Mouse (Mus musculus): ENCODE measurements around the gene Wdr3. TPM values are rescaled to one million over a fixed set of nuclear protein-coding genes. Genes with fewer than 3 reads are reported as not detected.

Wdr3 gene
- polyA plus RNA-seq, 1 experiment: 3.2 TPM

GRCm38 (mm10) chr3:100176031-100176430 is 13.8 kb upstream of the Wdr3 start:
- Histone ChIP-seq H3K27me3 (ENCODE audit: control insufficient read depth, insufficient read depth, low read length) (no peaks in the 10 kb centered on the region), H3K27ac (ENCODE audit: insufficient read depth, low read depth, low read length) (no peak overlapping the region), H3K36me3 (ENCODE audit: control insufficient read depth, insufficient read depth, low read length) (peaks cover 62% of the 10 kb centered on the region), H3K4me1 (ENCODE audit: control insufficient read depth, insufficient read depth, insufficient read length, low read length) (no peaks in the 10 kb centered on the region), H3K4me3 (ENCODE audit: low read depth, low read length) (no peak overlapping the region)
- 91% methylated on average over 2 of the region's 2 CpGs for WGBS
- TF ChIP-seq POLR2A (IDR thresholded peaks at IDR 0.05; ENCODE audit: low read depth, low read length) (no peak), CTCF (IDR thresholded peaks at IDR 0.05; ENCODE audit: extremely low read depth, insufficient read length, insufficient replicate concordance, low read depth, low read length) (no peak)

- no peak for TF ChIP-seq POLR2A (IDR thresholded peaks at IDR 0.05; ENCODE audit: low read depth, low read length)
- TF ChIP-seq CTCF (IDR thresholded peaks at IDR 0.05; ENCODE audit: extremely low read depth, insufficient read length, insufficient replicate concordance, low read depth, low read length): no peak
- no peaks in the 10 kb centered on the region for H3K27me3 ChIP-seq (ENCODE audit: control insufficient read depth, insufficient read depth, low read length)
- H3K4me1 ChIP-seq (ENCODE audit: control insufficient read depth, insufficient read depth, insufficient read length, low read length): peaks cover 21% of the 10 kb centered on the region; the same call in 1 of the 2 replicates
- H3K36me3 ChIP-seq (ENCODE audit: control insufficient read depth, insufficient read depth, low read length): peaks cover 6% of the 10 kb centered on the region
- no peak overlapping the region for H3K4me3 ChIP-seq (ENCODE audit: low read depth, low read length)
- no peak overlapping the region for H3K27ac ChIP-seq (ENCODE audit: insufficient read depth, low read depth, low read length)
These were observed 2.8 kb upstream of the Wdr3 start for GRCm38 (mm10) chr3:100164991-100165390.

- no peak overlapping the region for H3K4me3 ChIP-seq (ENCODE audit: low read depth, low read length)
- no peaks in the 10 kb centered on the region for H3K27me3 ChIP-seq (ENCODE audit: control insufficient read depth, insufficient read depth, low read length)
- no peak for TF ChIP-seq POLR2A (IDR thresholded peaks at IDR 0.05; ENCODE audit: low read depth, low read length)
- TF ChIP-seq CTCF (IDR thresholded peaks at IDR 0.05; ENCODE audit: extremely low read depth, insufficient read length, insufficient replicate concordance, low read depth, low read length): no peak
- H3K27ac ChIP-seq (ENCODE audit: insufficient read depth, low read depth, low read length): no peak overlapping the region
- peaks cover 21% of the 10 kb centered on the region; the same call in 1 of the 2 replicates for H3K4me1 ChIP-seq (ENCODE audit: control insufficient read depth, insufficient read depth, insufficient read length, low read length)
- 63% methylated on average over 2 of the region's 2 CpGs for WGBS
- peaks cover 7% of the 10 kb centered on the region for H3K36me3 ChIP-seq (ENCODE audit: control insufficient read depth, insufficient read depth, low read length)
These were observed 1.3 kb upstream of the Wdr3 start for GRCm38 (mm10) chr3:100163556-100163955.

- H3K27ac ChIP-seq (ENCODE audit: insufficient read depth, low read depth, low read length): no peak overlapping the region
- TF ChIP-seq POLR2A (IDR thresholded peaks at IDR 0.05; ENCODE audit: low read depth, low read length) (no peak), CTCF (IDR thresholded peaks at IDR 0.05; ENCODE audit: extremely low read depth, insufficient read length, insufficient replicate concordance, low read depth, low read length) (no peak)
- WGBS: under 1% methylated on average over 35 of the region's 35 CpGs
- H3K36me3 ChIP-seq (ENCODE audit: control insufficient read depth, insufficient read depth, low read length): peaks cover 17% of the 10 kb centered on the region
- peaks cover 18% of the 10 kb centered on the region; the same call in 1 of the 2 replicates for H3K4me1 ChIP-seq (ENCODE audit: control insufficient read depth, insufficient read depth, insufficient read length, low read length)
- peak overlapping the region; percentile 95 for H3K4me3 ChIP-seq (ENCODE audit: low read depth, low read length)
- H3K27me3 ChIP-seq (ENCODE audit: control insufficient read depth, insufficient read depth, low read length): no peaks in the 10 kb centered on the region
These were observed 417 bp downstream of the Wdr3 start for GRCm38 (mm10) chr3:100161665-100162314.

- no peak overlapping the region for H3K4me3 ChIP-seq (ENCODE audit: low read depth, low read length)
These were observed 1.3 kb downstream of the Wdr3 start for GRCm38 (mm10) chr3:100160682-100161445.

GRCm38 (mm10) chr3:100122445-100122844 is 39.8 kb downstream of the Wdr3 start:
- Histone ChIP-seq H3K4me1 (ENCODE audit: control insufficient read depth, insufficient read depth, insufficient read length, low read length) (no peaks in the 10 kb centered on the region), H3K27ac (ENCODE audit: insufficient read depth, low read depth, low read length) (no peak overlapping the region), H3K27me3 (ENCODE audit: control insufficient read depth, insufficient read depth, low read length) (no peaks in the 10 kb centered on the region), H3K36me3 (ENCODE audit: control insufficient read depth, insufficient read depth, low read length) (no peaks in the 10 kb centered on the region), H3K4me3 (ENCODE audit: low read depth, low read length) (no peak overlapping the region)
- TF ChIP-seq CTCF (IDR thresholded peaks at IDR 0.05; ENCODE audit: extremely low read depth, insufficient read length, insufficient replicate concordance, low read depth, low read length) (no peak), POLR2A (IDR thresholded peaks at IDR 0.05; ENCODE audit: low read depth, low read length) (no peak)
- 60% methylated on average over 1 of the region's 1 CpGs for WGBS

More at GRCm38 (mm10) chr3:100160682-100161445, 1.3 kb downstream of the Wdr3 start:
- Histone ChIP-seq H3K4me1 (ENCODE audit: control insufficient read depth, insufficient read depth, insufficient read length, low read length) (peaks cover 12% of the 10 kb centered on the region; the same call in 1 of the 2 replicates), H3K36me3 (ENCODE audit: control insufficient read depth, insufficient read depth, low read length) (peaks cover 26% of the 10 kb centered on the region), H3K27me3 (ENCODE audit: control insufficient read depth, insufficient read depth, low read length) (no peaks in the 10 kb centered on the region), H3K27ac (ENCODE audit: insufficient read depth, low read depth, low read length) (no peak overlapping the region)
- 70% methylated on average over 15 of the region's 15 CpGs for WGBS
- TF ChIP-seq POLR2A (IDR thresholded peaks at IDR 0.05; ENCODE audit: low read depth, low read length) (no peak), CTCF (IDR thresholded peaks at IDR 0.05; ENCODE audit: extremely low read depth, insufficient read length, insufficient replicate concordance, low read depth, low read length) (no peak)

GRCm38 (mm10) chr3:100121961-100122360 is 40.2 kb downstream of the Wdr3 start:
- no peaks in the 10 kb centered on the region for H3K27me3 ChIP-seq (ENCODE audit: control insufficient read depth, insufficient read depth, low read length)
- no peaks in the 10 kb centered on the region for H3K36me3 ChIP-seq (ENCODE audit: control insufficient read depth, insufficient read depth, low read length)
- H3K4me1 ChIP-seq (ENCODE audit: control insufficient read depth, insufficient read depth, insufficient read length, low read length): no peaks in the 10 kb centered on the region
- H3K27ac ChIP-seq (ENCODE audit: insufficient read depth, low read depth, low read length): no peak overlapping the region
- TF ChIP-seq POLR2A (IDR thresholded peaks at IDR 0.05; ENCODE audit: low read depth, low read length) (no peak), CTCF (IDR thresholded peaks at IDR 0.05; ENCODE audit: extremely low read depth, insufficient read length, insufficient replicate concordance, low read depth, low read length) (no peak)
- 69% methylated on average over 2 of the region's 2 CpGs for WGBS
- no peak overlapping the region for H3K4me3 ChIP-seq (ENCODE audit: low read depth, low read length)
